Mouse (Mus musculus) megakaryocyte, embryonic 14.5 days (primary cell): Measurements from ENCODE around the gene Vgll4. TPM values are rescaled to one million over a fixed set of nuclear protein-coding genes. Genes with fewer than 3 reads are reported as not detected.

Experiments
- H3K27me3 ChIP-seq: replicated peaks from 2 replicates; pipeline ENCODE3; 2012; ENCODE audit warnings: inconsistent platforms
- H3K36me3 ChIP-seq: replicated peaks from 2 replicates; pipeline ENCODE3; 2012; ENCODE audit warnings: low read length, inconsistent platforms, mixed read lengths
- H3K4me1 ChIP-seq: 2 replicates; pipeline ENCODE4 v1.6.1; 2012; ENCODE audit warnings: inconsistent platforms
- H3K4me3 ChIP-seq: replicated peaks from 2 replicates; pipeline ENCODE3; 2012; ENCODE audit warnings: moderate library complexity, mild to moderate bottlenecking, inconsistent platforms
- H3K9me3 ChIP-seq: 2 replicates; pipeline ENCODE4 v1.6.1; 2012; ENCODE audit warnings: inconsistent platforms
- FLI1 ChIP-seq: IDR thresholded peaks from 2 replicates; pipeline ENCODE4 v1.6.1; 2012; ENCODE audit warnings: low read length, inconsistent platforms, mixed read lengths
- GATA1 ChIP-seq: IDR thresholded peaks from 3 replicates; pipeline ENCODE4 v1.6.1; 2012; ENCODE audit warnings: mixed read lengths, low read length, inconsistent platforms, borderline replicate concordance
- polyA plus RNA-seq: library from polyadenylated mRNA; stranded (reverse); fragments of >175 nt; gene quantifications from 2 replicates; pipeline ENCODE4 v1.2.3, GENCODE M21; 2012; ENCODE audit warnings: low replicate concordance; ENCODE audit not compliant: insufficient read depth

Gene Vgll4
- polyA plus RNA-seq: 30.5 and 59.7 TPM in 2 replicates

DNA sequence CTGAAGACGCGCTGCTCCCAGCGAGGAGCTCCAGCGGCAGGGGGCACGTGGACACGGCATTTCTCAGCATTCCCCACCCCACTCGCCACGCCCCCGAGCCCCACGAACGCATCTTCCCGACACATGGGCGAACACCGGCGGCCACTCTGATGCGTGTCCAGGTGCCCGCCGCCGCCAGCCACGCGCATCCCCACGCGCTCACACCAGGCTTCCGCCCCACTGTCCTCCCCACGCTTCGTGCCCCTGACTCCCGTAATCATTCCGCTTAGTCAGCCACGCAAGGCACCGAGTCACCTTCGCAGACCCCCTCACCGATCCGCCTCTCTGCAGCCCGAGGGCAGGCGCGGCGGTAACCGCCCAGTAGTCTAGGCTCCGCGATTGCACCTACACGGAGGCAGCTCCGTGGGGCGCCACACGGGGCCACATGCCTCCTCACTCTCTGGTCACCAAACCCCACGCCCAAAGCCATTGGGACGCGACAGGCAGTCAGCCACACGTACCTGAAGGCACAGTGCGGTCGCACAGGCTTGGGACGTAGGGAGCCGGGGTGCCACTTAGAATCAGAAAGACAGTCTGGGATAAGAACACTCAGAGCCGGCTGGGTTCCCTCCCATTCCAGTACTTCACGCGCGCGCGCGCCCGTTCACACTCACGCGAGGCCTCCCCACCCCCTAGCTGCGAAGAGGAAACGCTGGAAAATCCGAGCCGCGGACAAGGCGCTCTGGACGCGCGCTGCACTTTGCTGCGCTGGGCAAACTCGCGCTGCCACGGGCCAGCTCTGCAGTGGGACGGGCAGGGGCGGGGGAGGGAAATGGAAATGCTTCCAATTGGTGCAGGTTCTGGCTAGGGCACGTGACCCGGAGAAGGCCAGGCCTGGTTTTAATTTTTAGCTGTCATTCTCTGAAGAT is at the start of gene Vgll4:
TSS of gene Vgll4 (minus strand) at position 782 of the 908 bp plus-strand sequence.
- Histone ChIP-seq H3K36me3 (no peaks in the 10 kb centered on the region), H3K4me1 (peaks cover 26% of the 10 kb centered on the region), H3K27me3 (peaks cover 94% of the 10 kb centered on the region), H3K9me3 (peaks cover 15% of the 10 kb centered on the region), H3K4me3 (peak within 1 kb of the TSS; percentile 93)
- TF ChIP-seq FLI1 (no peak), GATA1 (no peak)

DNA sequence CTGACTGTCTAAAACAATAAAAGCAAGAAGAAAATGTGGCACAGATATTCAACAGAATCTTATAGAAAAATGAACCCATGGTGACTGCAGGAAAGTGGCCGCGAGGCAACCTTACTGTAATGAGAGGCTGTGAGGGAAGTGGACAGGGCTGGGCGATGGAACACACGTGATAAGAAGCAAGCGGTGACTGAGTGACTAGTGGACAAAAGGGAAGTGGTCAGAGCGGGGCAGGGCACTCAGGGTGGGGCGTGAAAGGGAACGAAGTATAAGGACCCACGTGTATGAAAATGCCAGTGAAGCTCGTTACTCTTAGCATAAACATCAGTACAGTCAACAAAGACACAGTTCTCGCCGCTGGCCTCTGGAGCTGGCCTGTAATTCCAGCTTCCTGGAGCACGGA is 45.7 kb upstream of the Vgll4 start:
- Histone ChIP-seq H3K36me3 (peaks cover 80% of the 10 kb centered on the region), H3K4me3 (peak overlapping the region; percentile 2), H3K4me1 (peaks cover 24% of the 10 kb centered on the region), H3K27me3 (no peaks in the 10 kb centered on the region), H3K9me3 (no peaks in the 10 kb centered on the region)
- TF ChIP-seq FLI1 (no peak), GATA1 (no peak)

DNA sequence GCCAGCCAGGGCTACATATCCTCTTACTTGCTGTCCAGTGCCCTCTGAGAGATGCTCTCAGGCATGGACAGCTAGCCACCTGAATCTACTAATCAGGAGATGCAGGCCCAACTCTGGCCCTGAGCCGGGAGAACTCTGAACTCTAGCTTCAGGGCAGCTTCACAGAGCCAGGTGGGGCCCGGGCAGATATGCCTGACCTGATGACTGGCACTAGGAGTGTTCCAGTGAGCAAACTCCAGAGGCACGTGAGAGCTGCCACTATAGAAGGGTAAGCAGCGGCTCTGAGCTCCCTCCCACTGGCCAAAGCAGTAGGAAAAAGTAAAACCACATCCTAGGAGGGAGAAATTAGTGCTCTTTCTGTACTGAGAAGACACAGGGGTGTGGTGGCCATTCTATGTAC is 43.8 kb upstream of the Vgll4 start:
- TF ChIP-seq FLI1 (no peak), GATA1 (no peak)
- H3K36me3 ChIP-seq: peaks cover 83% of the 10 kb centered on the region
- peaks cover 24% of the 10 kb centered on the region for H3K4me1 ChIP-seq
- no peaks in the 10 kb centered on the region for H3K9me3 ChIP-seq
- H3K27me3 ChIP-seq: no peaks in the 10 kb centered on the region
- H3K4me3 ChIP-seq: no peak overlapping the region

DNA sequence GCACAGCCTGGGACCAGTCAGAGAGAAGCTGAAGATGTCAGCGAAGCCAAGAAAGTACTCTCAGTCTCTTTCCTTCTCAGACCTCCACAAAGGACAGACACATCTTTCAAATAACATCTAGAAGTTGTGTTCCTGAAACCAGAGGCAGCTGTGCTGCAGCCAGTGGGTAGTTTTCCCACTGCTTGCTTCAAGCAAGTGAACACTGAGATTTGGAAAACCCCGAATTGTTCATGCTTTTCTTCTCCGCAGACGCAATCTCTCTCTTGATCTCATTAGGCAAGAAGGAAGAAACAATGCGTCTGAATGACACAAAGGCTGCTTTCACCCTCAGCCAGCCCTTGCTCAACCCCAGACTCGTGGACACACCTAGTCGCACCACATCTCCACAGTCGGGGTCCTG is 42.0 kb upstream of the Vgll4 start:
- peaks cover 73% of the 10 kb centered on the region for H3K36me3 ChIP-seq

DNA sequence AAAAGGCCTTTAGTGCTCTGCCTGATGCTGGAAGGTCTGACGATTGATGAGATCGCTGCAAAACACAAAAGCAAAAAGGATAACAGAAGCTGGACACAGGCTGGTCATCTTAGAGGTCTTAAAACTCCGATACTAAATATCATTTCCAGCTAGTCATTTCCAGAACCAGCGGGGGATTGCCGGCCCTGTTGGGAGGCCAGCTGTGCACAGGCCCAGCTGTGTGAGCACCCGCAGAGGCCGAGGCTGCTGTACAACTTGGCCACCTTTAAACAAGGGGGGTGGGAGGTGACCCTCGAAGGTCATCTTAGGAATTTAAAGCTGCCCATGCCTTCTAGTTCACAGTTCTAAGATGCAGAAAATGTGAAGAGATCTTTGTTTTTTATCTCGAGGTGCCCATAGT is 41.0 kb upstream of the Vgll4 start:
- Histone ChIP-seq H3K27me3 (no peaks in the 10 kb centered on the region), H3K9me3 (no peaks in the 10 kb centered on the region), H3K4me1 (peaks cover 43% of the 10 kb centered on the region), H3K4me3 (no peak overlapping the region), H3K36me3 (peaks cover 65% of the 10 kb centered on the region)
- TF ChIP-seq FLI1 (no peak), GATA1 (no peak)

More for the DNA sequence above, 42.0 kb upstream of the Vgll4 start:
- Histone ChIP-seq H3K27me3 (no peaks in the 10 kb centered on the region), H3K4me3 (no peak overlapping the region), H3K4me1 (peaks cover 35% of the 10 kb centered on the region), H3K9me3 (no peaks in the 10 kb centered on the region)
- TF ChIP-seq FLI1 (no peak), GATA1 (no peak)

DNA sequence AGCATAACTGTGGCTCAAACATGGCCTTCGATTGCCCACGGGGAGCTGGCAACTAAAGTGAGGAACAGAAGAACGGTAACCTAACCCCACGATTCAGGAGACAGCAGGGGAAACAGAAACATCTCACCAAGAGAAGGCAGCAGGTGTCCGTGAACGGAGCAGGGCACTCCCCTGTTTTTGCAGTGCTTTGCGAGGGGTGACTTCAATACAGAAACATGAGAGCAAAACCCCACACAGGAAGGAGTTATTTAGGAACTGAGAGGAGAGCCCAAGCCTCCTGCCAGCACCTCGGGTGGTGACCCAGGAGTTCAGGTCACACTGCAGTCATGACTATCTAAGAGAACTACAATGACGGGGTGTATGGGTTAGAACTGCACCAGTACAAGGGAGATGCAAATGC is 40.5 kb upstream of the Vgll4 start:
- TF ChIP-seq GATA1: no peak
- no peak for TF ChIP-seq FLI1
- no peaks in the 10 kb centered on the region for H3K9me3 ChIP-seq
- no peaks in the 10 kb centered on the region for H3K27me3 ChIP-seq
- H3K36me3 ChIP-seq: peaks cover 67% of the 10 kb centered on the region
- no peak overlapping the region for H3K4me3 ChIP-seq
- peaks cover 43% of the 10 kb centered on the region for H3K4me1 ChIP-seq

DNA sequence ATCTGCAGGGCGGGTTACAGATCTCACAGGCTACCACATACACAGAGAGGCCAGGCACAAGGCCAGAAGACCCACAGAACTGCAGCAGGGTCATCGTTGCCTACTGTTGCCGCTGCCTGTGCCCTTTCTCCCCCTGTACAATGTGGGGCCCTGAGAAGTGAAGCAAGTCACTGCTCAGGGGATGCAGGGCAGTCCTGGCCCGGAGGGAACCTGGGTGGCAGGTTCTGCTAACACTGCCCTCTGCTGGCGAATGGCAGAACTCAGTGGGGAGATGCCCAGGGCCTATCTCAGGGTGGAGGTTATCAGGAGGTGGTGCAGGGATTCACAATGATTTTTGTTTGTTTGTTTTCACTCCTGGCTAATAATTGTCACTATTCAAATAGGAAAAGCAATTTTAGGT is 37.9 kb upstream of the Vgll4 start:
- Histone ChIP-seq H3K4me1 (peaks cover 52% of the 10 kb centered on the region), H3K4me3 (no peak overlapping the region), H3K9me3 (no peaks in the 10 kb centered on the region), H3K36me3 (peaks cover 63% of the 10 kb centered on the region), H3K27me3 (no peaks in the 10 kb centered on the region)
- TF ChIP-seq GATA1 (no peak), FLI1 (no peak)

DNA sequence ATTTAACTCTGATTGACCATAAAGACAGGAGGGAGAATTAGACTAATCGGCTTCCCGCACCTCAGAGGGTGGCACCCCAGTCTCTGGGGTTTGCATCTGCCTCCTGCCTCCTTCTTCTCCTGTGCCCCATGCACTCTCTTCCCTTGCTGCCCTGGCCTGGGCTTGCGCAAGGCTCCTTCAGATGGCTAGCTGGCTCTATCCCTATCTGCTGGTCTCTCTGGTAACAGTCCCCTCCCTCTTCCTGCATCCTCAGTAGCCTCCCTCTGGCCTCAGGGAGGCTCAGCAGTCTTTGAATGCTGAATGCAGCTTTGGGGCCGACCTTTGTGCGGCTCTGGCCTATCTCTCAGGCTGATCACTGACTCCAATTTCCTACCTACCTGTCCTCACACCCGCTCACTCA is 37.2 kb upstream of the Vgll4 start:
- Histone ChIP-seq H3K27me3 (no peaks in the 10 kb centered on the region), H3K36me3 (peaks cover 55% of the 10 kb centered on the region), H3K4me1 (peaks cover 58% of the 10 kb centered on the region), H3K4me3 (peak overlapping the region; percentile 70), H3K9me3 (no peaks in the 10 kb centered on the region)
- TF ChIP-seq FLI1 (no peak), GATA1 (0 out of 3 replicates have a peak, but pooled peaks have one; percentile 23)

DNA sequence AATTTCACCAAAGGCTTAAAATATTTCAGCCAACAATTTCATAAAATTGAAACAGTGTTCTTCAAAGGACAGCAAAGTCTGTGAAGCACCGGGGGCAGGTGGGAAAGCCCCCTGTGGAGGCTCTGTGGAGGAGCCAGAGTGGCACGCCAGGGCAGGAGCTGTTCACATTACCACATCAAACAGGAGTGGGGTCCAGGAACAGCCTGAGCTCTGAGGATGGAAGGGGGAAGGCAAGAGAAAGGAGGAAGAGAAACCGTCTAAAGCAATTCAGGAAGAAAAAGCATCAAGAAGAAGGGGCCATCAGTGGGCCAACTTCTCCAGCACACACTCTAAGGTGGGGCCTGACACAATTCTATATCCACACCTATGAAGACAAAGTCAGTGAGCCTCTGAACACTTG is 36.3 kb upstream of the Vgll4 start:
- TF ChIP-seq GATA1 (no peak), FLI1 (no peak)
- H3K36me3 ChIP-seq: peaks cover 46% of the 10 kb centered on the region
- H3K4me1 ChIP-seq: peaks cover 58% of the 10 kb centered on the region
- no peaks in the 10 kb centered on the region for H3K27me3 ChIP-seq
- H3K4me3 ChIP-seq: no peak overlapping the region
- no peaks in the 10 kb centered on the region for H3K9me3 ChIP-seq

DNA sequence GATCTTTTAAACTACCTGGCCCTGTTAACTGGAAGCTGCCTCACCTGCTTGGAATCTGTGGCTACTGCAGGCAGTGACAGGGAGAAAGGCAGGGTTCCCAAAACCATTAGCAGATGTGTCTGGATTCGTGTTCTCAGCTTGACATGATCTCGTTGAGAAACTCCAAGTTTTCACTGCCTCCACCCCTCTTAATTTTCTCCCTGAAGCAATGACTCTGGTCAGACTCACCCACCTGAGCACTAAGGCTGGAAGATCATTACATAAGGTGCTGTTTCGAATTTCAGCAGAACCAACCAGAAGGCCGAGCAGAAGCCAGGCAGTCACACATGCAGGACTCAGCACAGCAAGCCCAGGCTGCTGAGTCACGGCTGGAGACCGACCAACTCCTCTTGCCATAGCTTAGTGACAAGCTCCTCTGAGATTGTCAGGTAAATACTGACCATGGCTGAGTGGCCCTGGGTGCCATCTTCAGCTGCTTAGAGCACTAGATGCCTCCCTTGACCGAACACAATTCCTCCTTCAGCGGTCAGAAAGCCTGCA is 35.6 kb upstream of the Vgll4 start:
- Histone ChIP-seq H3K36me3 (peaks cover 44% of the 10 kb centered on the region), H3K27me3 (no peaks in the 10 kb centered on the region), H3K9me3 (no peaks in the 10 kb centered on the region), H3K4me1 (peaks cover 58% of the 10 kb centered on the region), H3K4me3 (no peak overlapping the region)
- TF ChIP-seq FLI1 (no peak), GATA1 (no peak)
